Mouse (Mus musculus) brain, adult 2 months (tissue): ENCODE data around the gene Rhcg.
A peak's percentile ranks its signal among the peaks of the same experiment; 100 is the strongest.

ENCODE experiments used
- DNase-seq: peaks from one replicate; pipeline ENCODE4 v3.0.0; 2011; ENCODE audit warnings: low read depth, low spot score

Rhcg gene

DNA sequence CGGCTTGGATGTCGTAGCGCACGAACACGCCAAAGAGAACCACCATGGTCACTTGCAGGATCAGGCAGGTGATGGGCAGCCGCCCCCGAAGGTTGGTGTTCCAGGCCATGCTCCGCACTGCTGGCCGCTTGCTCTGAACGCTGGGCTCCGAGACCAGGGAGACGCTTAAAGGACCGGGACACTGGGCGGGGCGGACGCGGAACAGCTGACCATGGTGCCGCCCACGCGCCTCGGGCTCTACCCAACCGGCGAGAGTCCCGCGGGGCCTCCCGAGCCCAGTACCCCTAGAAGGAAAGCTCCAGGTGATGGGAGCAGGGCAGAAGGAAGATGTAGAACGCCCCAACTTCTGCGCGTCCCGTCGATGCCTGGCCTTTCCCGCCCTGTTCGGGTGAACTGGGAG is at the start of gene Rhcg:
Gene Rhcg (minus strand): TSS at position 240 of the 400 bp plus-strand sequence.
- DNase-seq, result no peak

DNA sequence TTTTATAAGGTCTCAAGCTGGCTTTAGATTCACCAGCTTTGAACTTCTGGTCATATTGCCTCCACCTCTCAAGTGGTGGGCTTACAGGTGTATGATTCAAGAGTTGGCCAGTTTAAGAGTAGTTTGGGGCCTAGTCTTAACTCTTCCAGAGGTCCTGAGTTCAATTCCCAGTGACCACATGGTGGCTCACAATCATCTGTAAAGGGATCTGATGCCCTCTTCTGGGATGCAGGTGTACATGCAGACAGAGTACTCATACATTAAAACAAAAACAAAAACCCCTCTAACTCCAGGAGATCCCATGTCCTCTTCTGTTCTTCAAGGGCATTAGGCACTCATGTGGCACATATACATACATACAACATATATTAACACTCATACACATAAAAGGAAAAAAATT is 49.2 kb upstream of the Rhcg start:
- no peak for DNase-seq

DNA sequence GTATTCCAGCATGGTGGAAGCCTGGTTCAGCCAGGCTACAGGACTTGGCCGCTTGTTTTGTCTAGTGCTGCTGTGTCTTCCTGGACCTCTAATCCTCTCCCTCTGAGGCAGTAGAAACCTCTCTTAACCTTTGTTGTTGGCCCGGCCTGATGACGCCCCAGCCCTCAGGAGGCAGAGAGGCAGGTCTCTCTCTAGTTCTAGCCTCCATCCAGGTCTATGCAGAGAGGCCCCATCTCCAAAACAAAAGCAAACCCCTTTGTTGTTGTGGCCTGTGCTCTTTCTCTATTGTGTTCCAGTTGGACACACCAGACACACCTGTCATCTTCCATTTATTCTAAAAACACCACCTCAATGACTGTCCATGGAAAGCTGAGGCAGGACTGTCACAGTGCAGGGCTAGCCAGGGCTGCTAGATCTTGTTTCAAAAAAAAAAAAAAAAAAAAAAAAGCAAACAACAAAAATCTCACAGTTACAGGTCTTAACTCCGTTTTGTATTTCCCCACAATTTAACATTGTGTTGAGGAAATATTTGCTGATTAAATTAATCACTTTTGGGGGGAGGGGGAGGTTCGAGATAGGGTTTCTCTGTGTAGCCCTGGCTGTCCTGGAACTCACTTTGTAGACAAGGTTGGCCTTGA is 43.9 kb upstream of the Rhcg start:
- no peak for DNase-seq

GRCm38 (mm10) chr7:79660291-79661150 is 43.1 kb upstream of the Rhcg start:
- DNase-seq, result no peak

DNA sequence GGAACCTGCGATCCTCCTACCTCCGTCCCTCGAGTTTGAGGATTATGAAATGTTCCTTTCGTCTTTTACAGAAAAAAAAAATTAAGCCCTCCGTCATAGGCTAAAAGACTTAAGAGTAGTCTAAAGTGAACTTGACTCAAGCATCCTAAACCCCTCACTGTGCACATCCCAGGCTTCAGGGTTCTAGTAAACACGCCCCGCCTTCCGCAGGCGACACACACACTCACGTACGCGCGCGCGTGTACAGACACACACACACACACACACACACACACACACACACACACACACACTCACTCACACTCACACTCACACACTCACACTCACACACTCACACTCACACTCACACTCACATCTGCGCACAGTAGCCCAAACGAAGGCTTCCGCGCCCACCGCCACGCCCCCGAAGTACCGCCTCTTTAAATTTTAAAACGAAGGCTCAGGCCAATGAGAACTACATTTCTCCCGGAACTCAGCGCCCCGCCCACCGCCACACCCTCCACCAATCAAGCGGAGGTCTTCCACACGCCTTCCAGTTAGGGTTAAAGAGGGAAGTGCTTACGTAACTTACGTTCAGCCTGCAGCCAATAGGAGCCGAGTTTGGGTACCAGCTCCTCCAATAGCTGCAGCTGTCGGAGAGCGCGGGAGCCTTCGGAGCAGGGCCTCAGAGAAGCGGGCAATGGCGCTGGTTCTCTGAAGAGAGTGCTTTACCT is 42.3 kb upstream of the Rhcg start, which contains the start of gene Ticrr:
Gene Ticrr (plus strand): TSS at position 619 of the 713 bp plus-strand sequence.
- peak; percentile 98 for DNase-seq

- no peak for DNase-seq
These were observed 37.1 kb upstream of the Rhcg start for GRCm38 (mm10) chr7:79654586-79654985.

GRCm38 (mm10) chr7:79654185-79654584 is 36.7 kb upstream of the Rhcg start:
- no peak for DNase-seq

- peak; percentile 59 for DNase-seq
These were observed 31.5 kb upstream of the Rhcg start for GRCm38 (mm10) chr7:79649005-79649404.

GRCm38 (mm10) chr7:79647233-79647632 is 29.8 kb upstream of the Rhcg start:
- DNase-seq, result no peak

DNA sequence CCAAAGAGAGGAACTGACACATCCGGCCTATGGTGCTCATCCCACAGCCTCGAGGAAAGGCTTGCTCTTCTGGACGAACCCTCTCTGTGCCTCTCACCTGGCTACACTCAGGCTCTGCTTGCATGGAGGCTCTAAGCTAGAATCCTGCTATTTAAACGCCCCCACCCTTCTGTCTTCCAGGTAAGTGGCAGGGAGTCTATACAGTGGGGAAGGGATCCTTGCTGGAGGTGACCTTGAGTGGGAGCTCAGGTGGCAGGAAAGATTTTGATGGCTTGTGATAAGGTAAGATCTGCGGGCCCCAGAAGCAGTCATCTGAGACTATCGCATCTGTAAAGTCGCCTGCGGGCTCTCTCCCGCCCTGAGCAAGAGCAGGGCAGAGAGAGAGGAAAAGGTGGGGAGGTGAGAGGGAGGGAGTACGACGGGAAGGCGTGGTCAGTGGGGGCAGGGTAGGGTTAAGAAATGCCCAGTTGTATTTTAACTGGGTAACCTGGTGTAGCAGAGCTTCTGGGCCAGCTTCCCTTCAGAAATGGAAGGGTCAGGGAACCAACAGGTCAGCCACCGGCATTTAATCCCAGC is 14.4 kb upstream of the Rhcg start:
- DNase-seq, result no peak

DNA sequence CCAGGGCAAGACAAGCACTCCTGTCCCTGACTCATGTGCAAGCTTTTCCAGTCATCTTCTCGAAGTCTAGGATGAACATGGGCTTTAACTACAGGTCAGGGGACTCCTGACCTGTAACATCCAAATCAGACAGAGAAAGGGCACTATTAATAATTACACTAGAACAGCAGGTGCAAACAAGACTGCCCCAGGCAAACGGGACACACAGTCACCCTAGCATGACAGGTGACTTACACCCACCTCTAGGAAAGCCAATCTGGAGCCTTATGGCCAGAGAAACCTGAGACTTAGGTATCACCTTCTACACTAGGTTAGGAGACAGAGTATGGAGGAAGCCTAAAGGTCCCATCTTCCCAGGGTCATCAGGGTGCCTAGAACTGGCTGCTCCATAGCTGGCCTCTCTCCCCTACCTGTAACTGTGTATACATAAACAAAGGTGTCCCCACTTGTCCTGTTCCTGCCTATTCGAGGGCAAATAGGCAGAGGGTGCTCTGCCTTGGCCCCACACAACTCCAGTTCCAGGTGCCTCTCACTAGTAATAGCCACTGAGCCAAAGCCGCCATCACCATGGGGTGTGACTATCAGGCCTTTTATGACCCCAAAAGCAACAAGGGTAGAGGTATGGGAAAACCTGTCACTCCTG is 10.9 kb upstream of the Rhcg start:
- no peak for DNase-seq

DNA sequence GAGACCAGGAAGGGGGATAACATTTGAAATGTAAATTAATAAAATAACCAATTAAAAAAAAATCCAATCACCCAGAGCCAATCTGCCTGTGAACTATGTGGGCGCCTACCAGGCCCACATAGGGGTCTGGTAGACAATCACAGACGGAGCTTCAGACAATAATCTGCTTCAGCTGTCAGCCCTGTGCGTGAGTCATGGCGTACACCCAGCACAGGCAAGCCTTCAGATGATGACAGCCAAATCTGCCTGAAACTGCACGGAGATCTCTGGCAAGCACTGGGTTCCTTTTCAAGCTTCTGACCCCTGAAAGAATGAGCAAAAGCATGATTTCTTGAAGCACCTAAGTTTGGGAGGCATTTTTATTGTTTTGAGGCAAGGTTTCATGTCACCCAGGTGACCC is 8.7 kb upstream of the Rhcg start:
- DNase-seq, result peak; percentile 62

GRCm38 (mm10) chr7:79623086-79623485 is 5.6 kb upstream of the Rhcg start:
- no peak for DNase-seq

- DNase-seq, result peak; percentile 19
These were observed 2.0 kb upstream of the Rhcg start for GRCm38 (mm10) chr7:79619493-79619892.

GRCm38 (mm10) chr7:79615941-79616340 is 1.5 kb downstream of the Rhcg start:
- DNase-seq, result no peak

- DNase-seq, result no peak
These were observed 2.4 kb downstream of the Rhcg start for GRCm38 (mm10) chr7:79615008-79615407.

- no peak for DNase-seq
These were observed 4.1 kb downstream of the Rhcg start for GRCm38 (mm10) chr7:79613314-79613713.

GRCm38 (mm10) chr7:79612783-79613182 is 4.7 kb downstream of the Rhcg start:
- DNase-seq, result peak; percentile 76

DNA sequence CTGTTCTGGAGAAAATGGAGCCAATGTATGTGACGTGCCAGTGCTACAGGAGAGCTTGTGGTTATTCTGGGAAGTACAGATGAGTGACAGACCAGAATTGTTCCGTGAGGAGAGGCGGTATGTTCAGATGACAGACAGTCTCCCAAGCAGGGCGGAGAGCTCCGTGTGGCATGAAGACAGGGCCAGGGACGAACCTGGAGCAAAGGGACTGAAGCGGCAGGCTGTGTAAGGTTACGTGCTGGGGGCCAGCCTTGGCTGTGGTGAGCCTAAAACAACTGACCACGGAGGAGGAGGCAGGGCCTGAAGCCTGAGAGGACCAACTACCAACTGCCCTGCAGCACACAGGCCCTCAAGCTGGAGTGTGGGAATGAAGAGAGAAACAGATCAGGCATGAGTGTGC is 5.6 kb downstream of the Rhcg start:
- peak; percentile 45 for DNase-seq

DNA sequence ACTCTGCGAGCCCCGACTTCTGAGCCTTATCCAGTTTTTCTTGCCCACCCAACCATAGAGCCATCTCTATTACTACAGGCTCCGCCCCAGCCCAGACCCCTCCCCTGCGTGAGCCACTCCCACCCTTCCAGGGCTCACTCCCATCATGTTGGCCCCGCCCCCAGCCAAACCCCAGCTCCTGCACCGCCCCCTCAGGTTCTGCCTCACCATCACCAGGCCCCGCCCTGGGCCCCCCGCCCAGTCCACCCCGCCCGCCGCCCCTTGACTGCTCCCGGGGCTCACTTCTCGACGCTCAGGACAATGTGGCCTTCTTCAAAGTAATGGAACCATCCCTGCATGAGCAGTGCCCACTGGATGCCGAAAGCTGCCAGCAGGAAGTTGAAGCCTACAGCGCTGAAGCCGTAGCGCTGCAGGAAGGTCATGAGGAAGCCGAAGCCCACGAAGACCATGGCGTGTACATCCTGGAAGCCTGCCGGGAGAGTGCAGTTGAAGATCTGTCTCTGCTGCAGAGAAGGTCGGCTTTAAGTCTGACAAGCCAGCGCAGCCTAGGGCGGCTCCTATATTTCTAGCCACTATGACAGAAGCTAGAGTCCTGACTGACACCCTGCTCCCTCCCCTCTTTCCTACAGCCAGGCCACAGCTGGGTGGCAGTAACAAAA is 10.1 kb downstream of the Rhcg start:
- no peak for DNase-seq

- no peak for DNase-seq
These were observed 10.7 kb downstream of the Rhcg start for GRCm38 (mm10) chr7:79606766-79607165.
